ENCODE assay signal across 1 mouse cellular context in the genomic region with DNA sequence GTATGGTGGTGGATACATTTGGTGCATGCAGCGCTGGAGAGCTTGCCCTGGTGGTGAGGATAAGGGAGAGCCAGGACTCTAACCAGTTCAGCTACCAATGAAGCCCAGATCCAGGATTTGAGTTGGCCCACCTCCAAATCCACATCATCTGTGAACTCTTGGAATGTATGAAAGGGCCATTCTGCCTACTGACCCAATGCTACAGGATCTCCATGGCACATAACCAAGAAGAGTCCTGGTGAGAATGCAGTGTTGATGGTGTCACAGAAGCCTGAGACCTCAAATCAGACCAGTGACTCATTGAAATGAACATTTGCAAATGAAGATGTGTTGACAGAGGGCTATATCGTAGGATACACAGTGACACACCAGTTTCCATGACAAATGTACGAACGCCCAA.
TF ChIP-seq lines count a peak whose summit lies in the region.

No protein-coding gene starts in this region.

TF ChIP-seq in MEL, 35 proteins besides CTCF, POLR2A, EP300 and RAD21 (continued from another document):
- TF ChIP-seq ETS1 (IDR thresholded peaks at IDR 0.05; ENCODE audit: low read depth, low read length) (no peak), BHLHE40 (IDR thresholded peaks at IDR 0.05; ENCODE audit: borderline replicate concordance, low read depth, low read length) (no peak), GATA1 (IDR thresholded peaks at IDR 0.05; ENCODE audit: low read depth, low read length) (no peak), MEF2A (IDR thresholded peaks at IDR 0.05; ENCODE audit: extremely low read depth, insufficient replicate concordance, low read depth, low read length, poor library complexity, severe bottlenecking) (no peak), JUND (IDR thresholded peaks at IDR 0.05; ENCODE audit: low read depth, low read length) (no peak)
